Mouse (Mus musculus) olfactory bulb, adult 2 months (tissue): Measurements from ENCODE around the gene Bcas3. TPM values are rescaled to one million over a fixed set of nuclear protein-coding genes. Genes with fewer than 3 reads are reported as not detected.
"Not testable (repeated sequence)": the region's sequence is repeated elsewhere in the genome, so short reads cannot be mapped to it uniquely, and the experiment has no call there.

Experiments used
- H3K27ac ChIP-seq: fragments of 200-500 bp; 2 replicates; pipeline ENCODE4 v1.5.1; 2012; ENCODE audit warnings: low read depth, low read length; ENCODE audit not compliant: insufficient read depth
- H3K4me1 ChIP-seq: fragments of 200-500 bp; 2 replicates; pipeline ENCODE4 v1.6.1; 2012; ENCODE audit warnings: low read length; ENCODE audit not compliant: control insufficient read depth, insufficient read depth
- H3K4me3 ChIP-seq: fragments of 200-500 bp; 2 replicates; pipeline ENCODE4 v1.5.1; 2012; ENCODE audit warnings: mild to moderate bottlenecking, low read depth, low read length, moderate library complexity; ENCODE audit not compliant: insufficient read depth
- CTCF ChIP-seq: fragments of 200-500 bp; IDR thresholded peaks from 2 replicates; pipeline ENCODE4 v1.5.1; 2012; ENCODE audit warnings: low read depth, mild to moderate bottlenecking, low read length, moderate library complexity; ENCODE audit not compliant: insufficient read depth
- POLR2A ChIP-seq: fragments of 200-500 bp; IDR thresholded peaks from 2 replicates; pipeline ENCODE4 v1.6.1; 2012; ENCODE audit warnings: mild to moderate bottlenecking, low read depth, low read length, moderate library complexity; ENCODE audit not compliant: insufficient read depth
- WGBS: fragments of 180-500 bp; shearing (Covaris S2); methylation state at CpG from one replicate; pipeline ENCODE4 v1.1.7; 2018; 5-methylcytosine and 5-hydroxymethylcytosine counted together
- polyA plus RNA-seq: library from polyadenylated mRNA; stranded (reverse); fragments of >200 nt; gene quantifications from 2 replicates; pipeline ENCODE4 v1.2.4, GENCODE M21; 2012; ENCODE audit warnings: low replicate concordance; ENCODE audit not compliant: missing spikeins, insufficient read depth, insufficient read length

The Bcas3 gene
- polyA plus RNA-seq, 1 experiment = not detected

DNA sequence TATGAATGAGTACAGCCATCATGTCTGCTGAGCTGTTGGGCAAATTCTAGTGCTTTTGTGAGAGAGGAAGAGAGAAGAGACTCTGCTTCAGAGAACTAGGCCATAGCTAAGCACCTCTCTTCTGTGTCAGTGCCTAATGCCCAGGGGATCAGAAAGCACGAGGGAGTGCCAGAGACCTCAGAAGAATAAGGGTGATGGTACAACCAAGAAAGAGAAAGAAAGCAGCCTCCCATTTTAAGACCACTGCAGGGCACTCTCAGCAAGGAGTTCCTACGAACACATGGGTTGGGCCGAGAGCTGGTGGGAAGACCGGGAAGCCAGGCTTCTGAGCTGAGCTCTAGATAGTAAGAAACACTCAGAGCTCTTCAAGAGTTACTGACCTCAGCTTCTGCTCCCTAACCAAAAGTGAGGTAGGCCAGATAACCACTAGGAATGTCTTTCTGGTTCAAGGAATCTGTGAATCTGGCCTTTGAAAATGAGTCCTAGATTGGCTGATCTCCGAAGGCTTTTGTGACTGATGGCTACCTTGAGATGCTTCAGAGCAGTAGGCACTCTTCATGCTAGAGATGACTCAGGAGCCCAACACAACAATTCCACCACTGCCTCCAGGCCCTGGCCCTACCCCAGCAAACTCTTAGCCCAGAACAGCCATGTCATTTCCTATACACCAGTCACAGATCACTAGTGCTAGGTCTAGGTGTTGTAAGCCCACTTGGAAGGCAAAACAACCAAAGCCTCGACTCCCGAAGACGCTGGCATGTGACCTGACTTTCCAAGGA is 359.2 kb downstream of the Bcas3 start:
- Histone ChIP-seq H3K27ac (no peak overlapping the region), H3K4me3 (no peak overlapping the region), H3K4me1 (peaks cover 6% of the 10 kb centered on the region)
- TF ChIP-seq CTCF = no peak
- TF ChIP-seq POLR2A = no peak
- WGBS = 96% methylated on average over 8 of the region's 8 CpGs

DNA sequence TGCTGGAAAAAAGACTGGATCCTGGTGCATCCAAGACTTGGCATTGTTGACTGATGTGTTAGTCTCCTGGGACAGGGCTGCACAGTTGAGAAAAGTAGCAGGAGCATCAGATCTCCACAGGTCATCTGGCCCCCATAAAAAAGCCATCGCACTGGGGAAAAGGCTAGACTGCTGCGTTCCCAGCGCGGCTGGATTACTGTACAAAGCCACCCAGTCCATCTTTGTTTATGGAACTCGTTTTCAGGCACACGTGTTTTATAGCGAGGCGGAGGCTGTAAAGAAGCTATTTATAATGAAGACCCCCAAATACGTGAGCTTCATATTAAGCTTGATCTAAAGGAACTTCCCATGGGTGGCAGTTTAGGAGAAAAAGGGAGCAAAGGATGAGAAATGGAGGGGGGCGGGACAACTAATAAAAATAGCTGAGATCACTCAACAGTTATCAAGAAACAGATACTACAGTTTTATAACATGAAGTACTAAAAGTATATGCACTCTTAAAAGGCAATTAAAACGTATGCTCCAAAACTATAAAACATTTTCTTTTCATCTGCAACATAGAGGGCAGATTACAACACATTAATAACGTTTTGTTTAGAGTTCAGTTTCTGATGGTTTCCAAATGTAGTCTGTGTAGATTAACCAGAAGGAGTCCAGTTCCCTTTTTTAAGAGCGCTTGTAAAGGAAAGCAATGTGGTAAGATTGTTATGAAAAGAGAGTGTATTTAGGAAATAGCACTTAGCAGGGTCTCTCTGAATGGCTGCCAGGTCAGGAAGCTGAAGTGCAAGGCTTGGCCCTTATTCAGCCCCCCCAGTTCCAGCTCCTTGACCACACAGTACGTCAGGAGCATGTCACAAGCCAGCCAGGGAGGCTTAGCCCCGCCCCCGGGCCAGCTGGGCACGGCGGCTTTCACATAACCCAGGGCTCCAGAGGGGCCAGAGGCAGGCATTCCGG is 360.2 kb downstream of the Bcas3 start:
- Histone ChIP-seq H3K4me1 (peaks cover 6% of the 10 kb centered on the region), H3K27ac (no peak overlapping the region), H3K4me3 (no peak overlapping the region)
- WGBS = 66% methylated on average over 19 of the region's 19 CpGs
- TF ChIP-seq POLR2A (no peak), CTCF (no peak)

DNA sequence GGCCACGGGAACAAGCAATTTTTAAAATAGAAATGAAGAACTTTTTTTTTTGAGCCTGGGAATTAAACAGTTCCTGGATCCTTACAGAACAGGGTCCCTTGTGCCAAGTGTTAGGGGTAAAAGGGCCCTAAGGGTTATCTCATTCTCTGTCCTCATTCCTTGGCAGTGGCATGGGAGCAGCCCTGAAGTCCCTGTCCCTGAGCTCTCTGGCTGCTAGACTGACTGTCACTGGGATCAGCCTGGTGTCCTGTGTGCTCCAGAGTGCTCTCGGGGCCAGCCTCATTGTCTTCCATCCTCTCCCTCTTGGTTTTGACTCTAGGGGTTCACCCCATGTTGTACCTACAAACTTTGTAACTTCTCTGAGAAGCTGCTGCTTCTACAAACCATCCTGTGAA is 360.8 kb downstream of the Bcas3 start:
- Histone ChIP-seq H3K27ac (no peak overlapping the region), H3K4me1 (peaks cover 6% of the 10 kb centered on the region), H3K4me3 (no peak overlapping the region)
- no peak for TF ChIP-seq CTCF
- no peak for TF ChIP-seq POLR2A
- 58% methylated on average over 2 of the region's 2 CpGs for WGBS

DNA sequence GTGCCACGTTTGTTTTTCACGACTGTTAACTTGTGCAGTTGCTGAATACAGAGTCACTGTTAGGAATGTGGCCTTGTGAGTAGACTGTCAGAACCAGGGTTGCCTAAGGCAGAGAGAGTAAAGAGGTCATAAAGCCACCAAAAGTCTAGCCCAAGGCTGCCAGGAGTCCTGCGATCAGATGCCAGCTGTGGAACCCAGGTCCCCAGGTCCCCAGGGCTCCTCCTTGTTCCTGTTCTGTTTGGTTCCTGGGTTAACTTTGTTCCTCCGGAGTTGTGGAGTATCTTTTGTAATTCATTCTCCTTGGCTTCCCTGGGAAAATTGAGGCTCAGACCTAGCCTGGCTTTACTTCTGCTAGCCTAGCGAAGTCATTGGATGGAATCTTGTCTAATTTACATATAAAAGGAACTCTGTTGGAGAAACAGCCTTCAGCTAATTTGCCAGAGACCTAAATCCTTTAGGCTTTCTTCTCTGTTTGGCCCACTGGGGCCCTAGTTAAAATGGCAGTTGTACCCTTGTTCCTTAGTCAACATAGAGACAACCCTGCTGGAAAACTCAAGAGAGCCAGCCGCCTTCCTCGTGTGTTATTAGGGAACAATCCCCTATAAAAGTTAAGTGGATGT is 361.5 kb downstream of the Bcas3 start:
- TF ChIP-seq POLR2A (no peak), CTCF (no peak)
- H3K4me1 ChIP-seq = peaks cover 6% of the 10 kb centered on the region
- no peak overlapping the region for H3K4me3 ChIP-seq
- no peak overlapping the region for H3K27ac ChIP-seq
- WGBS = 55% methylated on average over 7 of the region's 7 CpGs

DNA sequence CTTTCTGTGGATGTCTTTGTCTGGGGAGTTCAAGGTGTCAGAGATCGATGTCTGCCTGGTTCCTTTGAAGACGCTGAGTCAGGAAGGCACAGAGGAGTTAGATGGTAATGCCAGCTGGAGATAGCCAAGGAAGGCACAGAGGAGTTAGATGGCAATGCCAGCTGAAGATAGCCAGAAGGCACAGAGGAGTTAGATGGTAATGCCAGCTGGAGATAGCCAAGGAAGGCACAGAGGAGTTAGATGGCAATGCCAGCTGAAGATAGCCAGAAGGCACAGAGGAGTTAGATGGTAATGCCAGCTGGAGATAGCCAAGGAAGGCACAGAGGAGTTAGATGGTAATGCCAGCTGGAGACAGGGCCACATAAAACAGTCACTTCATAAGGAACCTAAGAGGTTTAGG is 363.8 kb downstream of the Bcas3 start:
- not testable (repeated sequence) for H3K4me1 ChIP-seq, H3K27ac ChIP-seq, H3K4me3 ChIP-seq
- WGBS = 96% methylated on average over 2 of the region's 2 CpGs

DNA sequence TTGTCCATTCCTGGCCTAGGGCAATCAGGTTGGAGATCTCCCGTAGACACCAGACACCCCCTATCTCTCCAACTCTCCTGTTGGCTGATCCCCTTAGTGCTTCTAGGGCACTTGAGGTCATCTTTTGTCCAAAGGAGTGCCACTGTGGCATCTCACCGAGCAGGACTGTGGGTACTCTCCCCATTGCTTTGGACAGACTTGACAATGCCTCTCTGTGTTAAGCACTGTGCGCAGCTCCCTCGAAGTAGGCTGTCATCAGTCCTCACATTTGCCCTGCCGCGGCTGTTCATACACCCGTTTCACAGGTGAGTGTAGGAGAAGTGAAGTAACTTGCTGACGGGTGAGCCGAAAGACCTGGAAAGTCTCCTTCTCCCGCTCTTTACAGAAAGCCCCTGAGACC is 366.1 kb downstream of the Bcas3 start:
- no peak overlapping the region for H3K4me3 ChIP-seq
- no peak overlapping the region for H3K27ac ChIP-seq
- peaks cover 8% of the 10 kb centered on the region; the same call in 1 of the 2 replicates for H3K4me1 ChIP-seq
- TF ChIP-seq POLR2A (no peak), CTCF (no peak)
- 91% methylated on average over 10 of the region's 10 CpGs for WGBS

DNA sequence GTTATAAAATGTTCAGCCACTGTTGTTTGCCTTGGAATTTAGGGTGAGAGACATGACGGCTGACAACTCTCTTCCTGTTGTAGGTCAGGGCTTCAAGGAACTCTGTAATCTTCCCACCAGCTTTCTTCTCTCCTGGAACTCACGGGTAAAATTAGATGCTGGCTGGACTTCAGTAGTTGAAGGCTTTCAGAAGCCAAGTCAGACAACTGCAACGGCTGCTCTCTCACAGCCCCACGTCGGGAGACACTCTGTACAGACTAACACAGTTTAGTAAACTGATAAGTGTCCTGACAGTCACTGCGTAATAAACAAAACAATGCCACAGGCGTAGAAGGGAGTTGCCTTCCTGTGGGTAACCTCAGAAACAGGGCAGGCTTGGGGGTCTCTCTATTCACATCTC is 366.8 kb downstream of the Bcas3 start:
- WGBS = 59% methylated on average over 7 of the region's 7 CpGs
- Histone ChIP-seq H3K4me1 (peaks cover 9% of the 10 kb centered on the region; the same call in 1 of the 2 replicates), H3K27ac (no peak overlapping the region), H3K4me3 (no peak overlapping the region)
- TF ChIP-seq CTCF (no peak), POLR2A (no peak)

DNA sequence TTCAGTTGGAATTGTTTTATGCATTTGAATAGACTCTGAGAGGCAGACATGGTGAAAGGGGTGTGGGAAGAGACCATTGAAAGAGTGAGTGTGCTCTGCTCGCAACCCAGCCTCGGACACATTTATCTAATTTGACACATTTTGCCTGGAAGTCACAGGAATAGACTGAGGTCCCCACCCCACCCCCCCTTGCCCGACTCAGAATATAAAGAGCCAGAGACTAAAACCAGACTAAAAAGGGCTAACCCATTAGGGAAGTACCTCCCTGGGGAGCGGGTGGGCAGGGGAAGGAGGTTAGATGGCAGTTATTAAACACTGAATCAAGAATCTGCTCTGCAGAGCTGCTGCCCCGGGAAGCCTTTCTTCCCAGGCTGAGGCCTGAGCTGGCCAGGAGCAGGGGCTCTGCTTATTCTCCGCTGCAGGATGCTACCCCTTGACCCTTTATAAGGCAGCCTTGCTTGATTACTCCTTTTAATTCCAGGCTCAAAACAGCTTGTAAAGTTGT is 367.4 kb downstream of the Bcas3 start:
- TF ChIP-seq POLR2A = no peak
- TF ChIP-seq CTCF = no peak
- 61% methylated on average over 6 of the region's 6 CpGs for WGBS
- H3K4me3 ChIP-seq = no peak overlapping the region
- H3K4me1 ChIP-seq = peaks cover 9% of the 10 kb centered on the region; the same call in 1 of the 2 replicates
- no peak overlapping the region for H3K27ac ChIP-seq
